Mouse (Mus musculus): ENCODE results near the gene Dlgap5.

Gene Dlgap5

DNA sequence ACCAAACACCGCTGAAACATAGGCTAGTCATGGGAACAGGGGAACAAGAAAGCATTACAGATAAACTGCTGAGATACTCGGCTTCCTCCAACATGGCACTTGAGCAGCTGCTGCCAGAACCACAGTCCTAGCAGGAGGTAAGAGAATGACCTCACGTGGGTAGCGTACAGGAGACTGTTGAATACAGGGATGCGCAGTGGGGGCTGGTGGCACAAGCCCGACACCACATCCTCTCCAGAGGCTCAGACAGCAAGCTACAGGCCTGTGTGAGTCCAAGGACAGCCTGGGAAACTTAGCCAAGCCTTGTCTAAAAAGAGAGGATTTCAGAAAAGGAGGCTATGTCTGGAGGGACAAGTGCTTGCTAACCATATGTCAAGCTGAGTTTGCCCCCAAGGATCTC is 23.2 kb downstream of the Dlgap5 start:
- no peak for DNase-seq

DNA sequence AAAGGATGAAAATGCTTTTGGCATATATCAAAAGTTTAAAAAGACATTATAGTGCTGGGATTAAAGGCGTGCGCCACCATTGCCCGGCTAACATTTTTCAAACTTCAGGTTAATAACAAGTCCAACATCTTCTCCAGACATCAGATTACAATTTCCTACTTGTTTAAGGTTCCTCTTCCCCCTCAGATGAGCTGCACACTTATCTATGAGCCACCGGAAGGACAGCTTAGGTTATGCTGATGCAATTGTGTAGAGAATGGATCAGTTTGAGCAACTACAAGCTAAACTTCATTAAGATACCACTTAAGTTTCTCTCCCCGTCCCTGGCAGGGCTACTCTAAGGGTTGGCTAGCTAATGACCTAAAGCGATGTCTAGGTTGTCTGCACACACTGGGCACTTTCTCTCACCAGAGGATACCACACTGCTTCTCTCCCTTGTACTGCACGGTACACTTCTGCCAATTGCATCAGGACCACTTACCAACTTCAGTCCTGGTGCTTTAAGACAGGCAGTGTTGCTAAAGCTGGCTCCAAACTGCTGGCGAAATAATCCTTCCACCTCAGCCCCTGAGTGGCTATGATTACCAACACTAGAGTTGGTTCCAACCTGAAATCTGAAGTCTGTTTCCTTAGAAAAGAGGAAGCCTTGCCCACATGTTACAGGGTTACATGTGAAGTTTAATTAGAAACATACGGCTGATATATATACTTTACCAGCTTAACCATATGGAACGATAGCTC is 24.7 kb downstream of the Dlgap5 start:
- DNase-seq, result no peak

DNA sequence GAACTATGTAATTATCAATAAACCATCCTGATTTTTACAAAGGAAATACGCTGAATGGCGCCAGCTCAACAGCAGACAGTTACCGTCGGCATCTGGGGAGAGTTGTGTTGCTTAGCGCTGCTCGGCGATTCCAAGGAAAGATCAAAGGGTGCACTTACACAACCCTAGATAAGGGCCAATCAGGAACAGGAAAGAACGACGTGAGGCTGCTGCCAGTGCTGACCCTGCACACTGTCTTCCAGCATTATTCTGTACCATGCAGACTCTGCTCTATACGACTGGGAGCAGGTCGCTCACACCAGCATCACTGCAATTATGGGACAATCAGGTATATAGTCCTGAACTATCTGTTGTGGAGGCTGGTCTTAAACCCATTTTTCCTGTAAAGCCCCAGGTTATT is 32.1 kb downstream of the Dlgap5 start:
- DNase-seq, result no peak

DNA sequence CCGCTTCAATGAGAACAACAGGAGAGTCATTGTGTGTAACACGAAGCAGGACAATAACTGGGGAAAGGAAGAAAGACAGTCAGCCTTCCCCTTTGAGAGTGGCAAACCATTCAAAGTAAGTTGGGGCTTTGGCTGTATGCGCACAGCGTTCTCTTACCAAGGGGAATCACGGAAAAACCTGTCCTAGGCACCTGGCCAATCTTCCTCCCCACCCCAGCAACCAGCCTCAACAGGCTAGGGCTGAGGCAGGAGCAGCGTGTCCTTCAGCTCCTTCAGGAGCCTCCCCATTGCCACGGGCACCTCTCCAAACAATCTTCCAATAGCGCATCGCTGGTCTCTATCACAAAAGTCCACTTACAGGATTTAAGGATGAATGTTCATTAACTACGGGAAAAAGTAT is 33.6 kb downstream of the Dlgap5 start:
- DNase-seq, result no peak

DNA sequence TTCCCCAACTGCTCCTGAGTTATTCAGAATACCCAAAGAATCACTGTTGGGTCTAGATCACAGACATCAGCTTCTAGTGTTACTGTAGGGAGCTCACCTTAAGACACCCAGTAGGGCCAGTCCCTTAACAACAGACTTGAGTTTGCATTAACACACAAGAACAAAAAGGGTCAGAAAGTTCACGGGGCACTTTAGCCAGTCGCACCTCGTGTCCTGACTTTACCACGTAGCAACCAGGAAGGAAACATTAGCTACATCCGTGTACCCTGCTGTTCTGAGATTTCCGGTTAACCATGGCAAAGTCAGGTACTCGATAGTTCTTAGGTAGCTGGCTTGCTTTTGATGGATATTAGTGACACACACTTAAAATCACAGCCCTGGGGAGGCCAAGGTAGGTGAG is 34.3 kb downstream of the Dlgap5 start:
- DNase-seq, result no peak

- no peak for DNase-seq
Measured at GRCm38 (mm10) chr14:47378336-47378735, 39.9 kb downstream of the Dlgap5 start.

- no peak for DNase-seq
Measured at GRCm38 (mm10) chr14:47376526-47376925, 41.7 kb downstream of the Dlgap5 start.

DNA sequence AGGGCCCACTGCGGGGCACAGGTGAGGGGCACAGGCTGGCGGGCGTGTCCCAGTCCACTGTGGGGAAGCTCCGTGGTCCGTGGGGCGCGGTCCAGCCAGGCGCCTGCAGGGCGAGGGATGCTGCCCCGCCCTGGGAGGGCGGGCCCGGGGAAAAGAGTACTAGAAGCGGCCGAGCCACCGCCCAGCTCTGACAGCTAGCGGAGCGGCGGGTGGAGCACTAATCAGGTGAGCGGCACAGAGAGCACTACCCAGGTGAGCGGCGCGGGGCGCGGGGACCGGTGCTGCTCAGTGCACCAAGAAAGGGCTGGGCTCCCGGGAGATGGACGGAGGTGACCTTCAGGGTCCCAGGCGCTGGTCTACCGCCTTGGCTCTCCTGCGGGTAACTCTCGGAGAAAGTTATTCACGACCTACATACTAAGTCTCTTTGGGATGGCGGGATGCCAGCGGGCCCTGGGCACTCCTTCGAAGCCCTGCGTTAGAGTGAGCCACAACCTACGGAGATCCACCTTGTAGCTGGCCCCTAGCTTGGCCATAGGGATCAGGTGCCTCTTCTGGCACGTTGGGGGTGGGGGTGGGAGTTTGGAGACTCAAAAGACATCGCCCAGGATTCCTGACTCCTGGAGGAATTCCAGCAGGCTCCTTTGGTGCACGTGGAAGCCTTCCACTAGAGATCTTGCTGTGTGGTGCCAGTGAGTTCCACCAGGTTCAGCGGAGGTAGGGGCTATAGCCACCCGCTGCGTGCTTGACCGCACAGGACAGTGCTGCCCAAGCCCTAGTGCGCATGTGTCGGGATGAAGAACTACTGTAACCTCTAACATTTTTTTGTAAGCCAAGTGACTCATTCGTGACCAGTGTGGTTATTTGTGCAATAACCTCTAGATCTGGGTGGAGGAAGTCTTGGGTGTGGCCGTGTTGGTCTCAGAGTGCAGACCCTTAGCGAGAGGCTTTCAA is 44.2 kb downstream of the Dlgap5 start:
- DNase-seq, result no peak

DNA sequence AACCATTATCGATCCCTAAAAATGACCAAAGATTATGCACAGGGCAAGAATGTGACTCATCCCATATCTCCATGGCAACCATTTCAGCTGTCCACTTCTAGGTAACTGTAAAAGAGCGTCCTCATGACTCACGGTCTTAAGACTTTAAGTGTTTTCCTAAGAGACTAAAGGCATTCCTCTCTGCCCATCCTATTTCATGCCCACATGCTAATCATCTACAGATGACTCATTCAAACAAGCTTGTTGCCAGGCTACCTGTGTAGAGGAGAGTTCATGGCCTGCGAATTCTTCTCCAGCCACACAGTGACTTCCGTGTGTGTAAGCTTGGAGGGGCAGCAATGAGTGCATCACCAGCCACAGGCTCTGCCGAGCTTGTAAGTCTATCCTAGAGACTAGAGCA is 46.5 kb downstream of the Dlgap5 start:
- no peak for DNase-seq

GRCm38 (mm10) chr14:47370790-47371189 is 47.4 kb downstream of the Dlgap5 start:
- no peak for DNase-seq

DNA sequence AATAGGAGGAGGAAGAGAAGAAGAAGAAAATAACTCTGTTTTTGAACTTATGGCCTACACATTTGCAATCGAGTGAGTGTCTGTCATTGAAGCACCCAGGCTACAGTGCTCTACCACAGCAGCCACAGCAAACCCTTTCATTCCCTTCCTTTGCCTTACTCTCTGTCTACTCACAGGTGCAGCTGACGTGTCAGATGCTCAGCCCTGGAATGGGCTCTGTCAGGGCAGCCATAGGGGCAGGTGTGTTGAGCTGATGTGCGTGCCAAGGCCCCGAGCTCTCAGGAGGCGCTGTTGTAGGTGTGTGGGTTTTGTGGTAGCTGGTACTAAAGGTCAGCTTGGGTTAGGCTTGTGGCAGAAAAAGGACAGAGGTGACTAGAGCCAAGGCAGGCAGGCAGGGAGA is 48.5 kb downstream of the Dlgap5 start:
- DNase-seq, result no peak

DNA sequence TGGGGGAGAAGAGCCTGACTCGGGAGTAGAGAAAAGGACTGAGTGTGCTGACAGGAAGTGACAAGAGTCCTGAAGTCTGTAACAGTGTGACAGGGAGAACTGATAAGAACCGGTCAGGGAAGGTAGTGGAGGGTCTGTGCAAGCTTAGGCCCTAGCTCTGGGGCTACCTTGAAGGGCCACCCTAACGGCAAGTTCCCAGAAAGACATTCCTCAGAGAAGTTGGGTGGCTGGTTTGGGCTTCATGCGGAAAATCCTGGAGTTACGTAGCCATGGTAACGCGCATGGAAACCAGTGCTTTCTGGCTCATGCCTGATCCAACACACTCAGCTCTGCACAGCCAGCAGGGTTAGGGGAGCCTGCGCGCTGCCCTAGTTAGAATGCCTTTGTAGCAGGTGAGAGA is 50.7 kb downstream of the Dlgap5 start, which contains the start of gene Lgals3:
TSS of gene Lgals3 (plus strand) at position 291 of the 400 bp plus-strand sequence.
- DNase-seq, result no peak

DNA sequence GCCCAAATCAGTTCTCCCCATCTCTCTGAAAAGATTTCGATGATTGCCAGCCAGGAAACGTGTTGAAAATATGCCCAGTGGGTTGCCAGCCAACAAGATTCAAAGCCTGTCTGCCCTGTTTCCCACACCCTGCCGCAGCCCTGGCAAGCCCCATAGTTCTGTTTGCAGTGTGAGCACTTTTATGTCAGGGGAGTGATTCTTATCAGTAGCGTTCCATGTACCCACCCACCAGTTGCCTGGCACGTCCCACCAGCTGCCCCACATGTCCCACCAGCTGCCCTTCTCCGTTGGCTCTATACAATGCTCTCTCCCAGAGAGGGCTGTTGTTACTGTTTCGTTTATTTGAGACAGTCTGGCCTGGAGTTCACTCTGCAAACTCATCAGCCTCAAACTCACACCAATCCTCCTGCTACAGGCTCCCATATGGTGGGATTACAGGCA is 51.3 kb downstream of the Dlgap5 start:
- peak; percentile 14 for DNase-seq

GRCm38 (mm10) chr14:47364742-47365449 is 53.3 kb downstream of the Dlgap5 start:
- DNase-seq, result no peak

DNA sequence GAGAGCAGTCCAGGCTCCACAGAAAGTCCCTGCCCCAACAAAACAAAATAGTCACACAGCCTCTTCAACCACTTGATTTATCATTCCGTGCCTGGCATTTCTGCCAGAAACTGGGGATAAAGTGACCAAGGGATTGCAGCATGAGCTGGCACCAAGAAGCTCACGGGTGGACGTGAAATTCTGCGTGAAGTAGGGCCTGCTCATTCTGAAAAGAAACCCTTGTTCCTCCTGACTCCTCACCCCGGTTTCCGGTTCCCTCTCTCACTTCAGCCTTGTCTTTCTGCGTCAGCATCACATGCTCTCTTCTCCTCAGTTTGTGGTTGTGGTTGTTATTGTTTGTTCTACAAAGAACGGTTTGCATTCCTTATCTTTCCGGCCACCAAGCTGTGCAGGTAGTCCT is 56.3 kb downstream of the Dlgap5 start:
- no peak for DNase-seq

DNA sequence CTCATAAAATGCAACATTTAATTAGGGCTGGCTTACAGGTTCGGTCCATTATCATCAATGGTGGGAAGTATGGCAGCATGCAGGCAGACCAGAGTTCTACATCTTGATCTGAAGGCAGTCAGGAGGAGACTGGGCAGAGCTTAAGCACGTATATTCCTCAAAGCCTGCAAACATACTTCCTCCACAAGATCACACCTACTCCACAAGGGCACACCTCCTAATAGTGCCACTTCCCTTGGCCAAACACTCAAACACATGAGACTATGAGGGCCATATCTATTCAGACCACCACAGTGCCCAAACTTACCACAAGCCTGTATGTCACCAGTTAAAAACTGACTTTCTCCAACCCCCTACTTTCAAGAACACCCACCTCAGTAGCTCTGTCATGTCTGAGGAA is 56.8 kb downstream of the Dlgap5 start:
- no peak for DNase-seq

DNA sequence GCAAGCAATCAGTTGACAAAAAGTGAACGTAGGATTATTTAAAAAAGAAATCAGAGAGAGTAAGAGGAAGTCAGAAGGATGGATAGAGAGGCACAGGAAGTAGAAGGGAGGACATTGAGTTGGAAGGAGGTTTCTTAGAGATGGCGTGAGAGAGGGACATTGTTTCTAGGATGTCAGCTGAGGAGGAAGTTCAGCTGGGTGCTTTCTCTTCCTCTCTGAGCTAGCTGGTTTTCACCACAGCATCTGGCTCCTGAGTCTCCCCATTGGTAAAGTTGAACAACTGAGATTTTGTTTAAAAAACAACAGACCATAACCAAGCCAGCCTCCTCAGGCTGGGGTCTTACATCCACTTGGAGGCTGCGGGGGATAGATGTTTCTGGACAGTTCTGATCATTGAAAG is 58.6 kb downstream of the Dlgap5 start:
- no peak for DNase-seq

GRCm38 (mm10) chr14:47356622-47357021 is 61.6 kb downstream of the Dlgap5 start:
- no peak for DNase-seq

GRCm38 (mm10) chr14:47354948-47355347 is 63.3 kb downstream of the Dlgap5 start:
- DNase-seq, result no peak

- DNase-seq, result no peak
Measured at GRCm38 (mm10) chr14:47354111-47354577, 64.1 kb downstream of the Dlgap5 start.

GRCm38 (mm10) chr14:47353240-47353639 is 65.0 kb downstream of the Dlgap5 start:
- no peak for DNase-seq

GRCm38 (mm10) chr14:47352272-47352671 is 65.9 kb downstream of the Dlgap5 start:
- no peak for DNase-seq

DNA sequence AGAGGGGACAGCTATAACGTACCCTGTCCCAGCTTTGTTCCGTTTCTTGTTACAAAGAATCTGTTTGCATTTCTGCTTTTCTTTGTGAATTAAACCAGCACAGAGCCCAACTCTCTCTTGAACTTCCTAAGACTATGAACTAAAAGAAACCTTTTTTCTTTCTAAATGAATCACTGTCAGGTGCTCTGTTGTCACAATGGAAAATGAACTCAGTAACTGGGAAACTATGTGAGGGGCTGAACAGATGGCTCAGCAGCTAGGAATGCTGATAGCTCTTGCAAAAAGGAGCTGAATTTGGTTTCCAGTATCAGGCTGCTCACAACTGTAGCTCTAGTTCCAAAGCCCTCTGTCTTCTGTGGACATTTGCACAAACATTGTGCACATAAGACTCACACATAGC is 67.2 kb downstream of the Dlgap5 start:
- no peak for DNase-seq

Measured in cerebellum, adult 11-12 months (tissue).